Mouse (Mus musculus) CH12.LX (cell line): ENCODE data around the gene Gm37240. TPM values are rescaled to one million over a fixed set of nuclear protein-coding genes. Genes with fewer than 3 reads are reported as not detected.

Experiments
- DNase-seq: peaks from one replicate; pipeline ENCODE4 v3.0.0-alpha.2; 2013; ENCODE audit errors: extremely low read depth
- H3K27ac ChIP-seq: 2 replicates; pipeline ENCODE4 v1.5.1; 2012; ENCODE audit warnings: low read depth, mild to moderate bottlenecking, control low read depth, moderate library complexity; ENCODE audit not compliant: insufficient read depth
- H3K27me3 ChIP-seq: replicated peaks from 2 replicates; pipeline ENCODE3; 2012; ENCODE audit warnings: inconsistent platforms
- H3K36me3 ChIP-seq, 2 experiments: replicated peaks in 1 of 2; 2 replicates each; pipeline versions ENCODE3 to v1.6.1; 2012; ENCODE audit warnings: inconsistent platforms in 1 of 2, low read length in 1 of 2, mild to moderate bottlenecking in 1 of 2, mixed read lengths in 1 of 2, moderate library complexity in 1 of 2; ENCODE audit not compliant: control insufficient read depth in 1 of 2, insufficient read depth in 1 of 2
- H3K4me1 ChIP-seq, 2 experiments: 2 replicates each; pipeline ENCODE4 v1.6.1; 2012; ENCODE audit warnings: inconsistent platforms in 1 of 2, moderate library complexity in 1 of 2; ENCODE audit not compliant: insufficient read depth in 2 of 2, control insufficient read depth in 1 of 2
- H3K4me2 ChIP-seq: 2 replicates; pipeline ENCODE4 v1.6.1; 2012; ENCODE audit warnings: low read depth, mild to moderate bottlenecking, control low read depth; ENCODE audit not compliant: poor library complexity, insufficient read depth, severe bottlenecking
- H3K4me3 ChIP-seq, 3 experiments: fragments of 150-350 bp in 1 of 3; sonication (generic) in 1 of 3; replicated peaks in 1 of 3; 2 replicates each; pipeline versions ENCODE3 to v1.5.1; 2011 to 2012; ENCODE audit warnings: low read depth in 2 of 3, low read length in 2 of 3, mild to moderate bottlenecking in 2 of 3, moderate library complexity in 2 of 3, control low read depth in 1 of 3, improper control_type of control experiment in 1 of 3, inconsistent platforms in 1 of 3, mixed read lengths in 1 of 3; ENCODE audit not compliant: poor library complexity in 1 of 3
- H3K79me2 ChIP-seq: replicated peaks from 2 replicates; pipeline ENCODE4 v1.6.1; 2012; ENCODE audit warnings: mild to moderate bottlenecking, moderate library complexity; ENCODE audit not compliant: control insufficient read depth, poor library complexity, insufficient read depth, severe bottlenecking; ENCODE audit errors: extremely low read depth
- H3K9ac ChIP-seq: 2 replicates; pipeline ENCODE4 v1.6.1; 2012; ENCODE audit warnings: low read depth, mild to moderate bottlenecking, control low read depth, moderate library complexity; ENCODE audit not compliant: insufficient read depth
- H3K9me3 ChIP-seq: replicated peaks from 2 replicates; pipeline ENCODE3; 2012; ENCODE audit warnings: low read length, inconsistent platforms, mixed read lengths
- BHLHE40 ChIP-seq: IDR thresholded peaks from 2 replicates; pipeline ENCODE4 v1.6.1; 2011; ENCODE audit warnings: mild to moderate bottlenecking, low read depth, low read length, improper control_type of control experiment
- ELF1 ChIP-seq: IDR thresholded peaks from 2 replicates; pipeline ENCODE4 v1.6.1; 2014; ENCODE audit warnings: low read depth, mild to moderate bottlenecking, inconsistent platforms, low read length, improper control_type of control experiment
- EP300 ChIP-seq: IDR thresholded peaks from 2 replicates; pipeline ENCODE4 v1.6.1; 2011; ENCODE audit warnings: low read length, improper control_type of control experiment
- ETS1 ChIP-seq: conservative IDR thresholded peaks from 2 replicates; pipeline ENCODE4 v1.6.1; 2012; ENCODE audit warnings: low read depth, mild to moderate bottlenecking, inconsistent platforms, low read length, improper control_type of control experiment, moderate library complexity
- IRF4 ChIP-seq: IDR thresholded peaks from 2 replicates; pipeline ENCODE4 v1.6.1; 2014; ENCODE audit warnings: low read depth, mild to moderate bottlenecking, inconsistent platforms, low read length, improper control_type of control experiment
- KAT2A ChIP-seq: IDR thresholded peaks from 2 replicates; pipeline ENCODE4 v1.6.1; 2012; ENCODE audit warnings: low read length, improper control_type of control experiment, inconsistent platforms; ENCODE audit not compliant: insufficient replicate concordance
- MAX ChIP-seq: IDR thresholded peaks from 2 replicates; pipeline ENCODE4 v1.6.1; 2011; ENCODE audit warnings: low read length, improper control_type of control experiment
- MAZ ChIP-seq: IDR thresholded peaks from 2 replicates; pipeline ENCODE4 v1.6.1; 2012; ENCODE audit warnings: low read depth, mild to moderate bottlenecking, inconsistent platforms, low read length, improper control_type of control experiment, moderate library complexity
- NELFE ChIP-seq: IDR thresholded peaks from 2 replicates; pipeline ENCODE4 v1.6.1; 2011; ENCODE audit warnings: low read depth, low read length, improper control_type of control experiment
- POLR2AphosphoS2 ChIP-seq: IDR thresholded peaks from 2 replicates; pipeline ENCODE4 v1.6.1; 2011; ENCODE audit warnings: low read depth, low read length, improper control_type of control experiment
- RCOR1 ChIP-seq: conservative IDR thresholded peaks from 2 replicates; pipeline ENCODE4 v1.6.1; 2012; ENCODE audit warnings: low read depth, mild to moderate bottlenecking, inconsistent platforms, low read length, improper control_type of control experiment
- SIN3A ChIP-seq: IDR thresholded peaks from 2 replicates; pipeline ENCODE4 v1.6.1; 2012; ENCODE audit warnings: low read length, improper control_type of control experiment, inconsistent platforms
- UBTF ChIP-seq: IDR thresholded peaks from 2 replicates; pipeline ENCODE4 v1.6.1; 2012; ENCODE audit warnings: low read depth, mild to moderate bottlenecking, inconsistent platforms, low read length, improper control_type of control experiment, moderate library complexity
- USF1 ChIP-seq: IDR thresholded peaks from 2 replicates; pipeline ENCODE4 v1.6.1; 2014; ENCODE audit warnings: low read depth, mild to moderate bottlenecking, inconsistent platforms, low read length, improper control_type of control experiment
- ZKSCAN1 ChIP-seq: IDR thresholded peaks from 2 replicates; pipeline ENCODE4 v1.6.1; 2012; ENCODE audit warnings: low read depth, inconsistent platforms, low read length, improper control_type of control experiment, borderline replicate concordance
- dilution Hi-C: fragments of 300-500 bp; cut with MboI; formaldehyde crosslinking; loops from 2 replicates; pipeline ENCODE4 v1.14.3; 2020; ENCODE audit warnings: low sequenced_read_pairs; ENCODE audit not compliant: extremely low pct_unique_long_range_greater_than_20kb, extremely low pct_ligation_motif_present
- in situ Hi-C: fragments of 300-500 bp; cut with MboI; formaldehyde crosslinking; loops from 3 replicates; pipeline ENCODE4 v1.14.3; 2019; ENCODE audit warnings: low sequenced_read_pairs, low pct_ligation_motif_present, low pct_unique_long_range_greater_than_20kb, mixed read lengths
- polyA plus RNA-seq: library from polyadenylated mRNA; unstranded; fragments of >175 nt; gene quantifications from 2 replicates; pipeline ENCODE4 v1.2.1, GENCODE M21; 2012; ENCODE audit warnings: low read depth; ENCODE audit not compliant: insufficient read length
- total RNA-seq, 2 experiments: library from RNA; depleted of rRNA; stranded (reverse); fragments of 300-350 nt in 1 of 2; fragments of >200 nt in 1 of 2; gene quantifications; 2 replicates each; pipeline ENCODE4 v1.2.3; 2012 to 2014

Gm37240 gene
- total and polyA plus RNA-seq, 3 experiments: 0.08 to 0.19 (median 0.14) TPM

DNA sequence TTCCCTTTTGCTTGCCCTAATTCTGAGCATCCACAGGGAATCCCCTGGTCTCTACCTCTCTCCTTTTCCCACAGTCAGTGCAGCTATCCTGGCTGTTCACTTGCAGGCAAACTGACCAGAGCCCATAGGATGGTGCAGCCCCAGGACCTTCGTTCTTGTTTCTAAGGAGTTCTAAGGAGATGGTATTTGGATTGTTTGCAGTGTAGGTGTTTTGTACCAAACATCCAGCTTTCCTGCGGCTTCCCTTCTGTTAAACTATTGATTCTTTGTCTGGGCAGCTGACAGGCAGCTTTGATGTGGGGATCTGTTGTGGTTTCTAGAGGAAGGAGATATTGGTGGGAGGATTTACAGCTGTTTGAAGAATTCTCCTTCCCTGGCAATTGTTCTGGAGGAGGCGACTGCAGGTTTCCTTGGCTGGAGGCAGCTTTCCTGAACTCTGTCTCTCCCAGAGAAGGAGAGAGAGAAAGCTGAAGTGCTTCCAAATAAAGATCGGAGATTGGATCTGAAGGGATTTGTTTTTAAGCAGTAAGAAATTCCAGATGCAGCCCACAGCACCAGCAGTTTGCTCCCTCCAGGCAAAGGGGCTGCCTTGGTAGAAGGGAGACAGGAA, 573.6 kb downstream of the Gm37240 start:
- no peak for TF ChIP-seq EP300
- no peak for TF ChIP-seq MAZ
- TF ChIP-seq RCOR1: no peak
- no peak for DNase-seq
- Histone ChIP-seq H3K9ac (no peak overlapping the region), H3K4me2 (no peak overlapping the region), H3K9me3 (no peaks in the 10 kb centered on the region), H3K27ac (no peak overlapping the region), H3K79me2 (no peaks in the 10 kb centered on the region), H3K4me3 (no peak overlapping the region), H3K4me1 (no peaks in the 10 kb centered on the region), H3K36me3 (no peaks in the 10 kb centered on the region), H3K27me3 (no peaks in the 10 kb centered on the region)
- dilution Hi-C loops: no loop called here
- in situ Hi-C loops: no loop called here

- dilution Hi-C loops: no loop called here
- DNase-seq: no peak
- Histone ChIP-seq H3K9ac (no peak overlapping the region), H3K27me3 (no peaks in the 10 kb centered on the region), H3K79me2 (no peaks in the 10 kb centered on the region), H3K27ac (no peak overlapping the region), H3K4me1 (no peaks in the 10 kb centered on the region), H3K36me3 (no peaks in the 10 kb centered on the region)
- in situ Hi-C loops: no loop called here
- TF ChIP-seq BHLHE40 (no peak), NELFE (no peak), ZKSCAN1 (no peak), ELF1 (no peak), ETS1 (no peak), KAT2A (no peak), IRF4 (no peak), SIN3A (no peak), POLR2AphosphoS2 (no peak), MAX (no peak), USF1 (no peak), UBTF (no peak)
- TF ChIP-seq, all 38 proteins: peak for 0
- Histone ChIP-seq H3K4me2 (no peak overlapping the region), H3K4me3 (no peak overlapping the region), H3K9me3 (peaks cover 5% of the 10 kb centered on the region)
Measured at GRCm38 (mm10) chr3:85311176-85311575, 576.1 kb downstream of the Gm37240 start.
